Mouse (Mus musculus) neural tube, embryonic 11.5 days (tissue): ENCODE data around the gene Ctnna2. TPM values are rescaled to one million over a fixed set of nuclear protein-coding genes. Genes with fewer than 3 reads are reported as not detected.

Experiments used
- ATAC-seq: fragments of 200-750 bp; cut with Nextera tagmentation; 2 replicates; pipeline ENCODE4 v1.8.0; 2017; ENCODE audit warnings: moderate number of reproducible peaks, mild to moderate bottlenecking, moderate TSS enrichment, moderate library complexity; ENCODE audit not compliant: insufficient read depth, low FRiP score, low TSS enrichment
- DNase-seq: peaks from one replicate; pipeline ENCODE4 v3.0.0-alpha.2; 2015; ENCODE audit warnings: low spot score
- H3K27ac ChIP-seq: fragments of 300-500 bp; sonication (generic); 2 replicates; pipeline ENCODE4 v1.5.1; 2014; ENCODE audit warnings: low read depth, mild to moderate bottlenecking, low read length
- H3K27me3 ChIP-seq: fragments of 300-500 bp; sonication (generic); 2 replicates; pipeline ENCODE4 v1.6.1; 2014; ENCODE audit warnings: mild to moderate bottlenecking, low read length, mixed read lengths; ENCODE audit not compliant: control insufficient read depth, insufficient read depth
- H3K36me3 ChIP-seq: fragments of 300-500 bp; sonication (generic); 2 replicates; pipeline ENCODE4 v1.6.1; 2014; ENCODE audit warnings: mild to moderate bottlenecking, low read length, moderate library complexity, mixed read lengths; ENCODE audit not compliant: control insufficient read depth, insufficient read depth
- H3K4me1 ChIP-seq: fragments of 300-500 bp; sonication (generic); 2 replicates; pipeline ENCODE4 v1.6.1; 2014; ENCODE audit warnings: low read length, mixed read lengths; ENCODE audit not compliant: control insufficient read depth, insufficient read depth
- H3K4me2 ChIP-seq: fragments of 300-500 bp; sonication (generic); 2 replicates; pipeline ENCODE4 v1.6.1; 2014; ENCODE audit warnings: low read depth, mild to moderate bottlenecking, moderate library complexity
- H3K4me3 ChIP-seq: fragments of 300-500 bp; sonication (generic); 2 replicates; pipeline ENCODE4 v1.5.1; 2014; ENCODE audit warnings: low read depth, low read length
- H3K9ac ChIP-seq: fragments of 300-500 bp; sonication (generic); 2 replicates; pipeline ENCODE4 v1.6.1; 2014; ENCODE audit warnings: mild to moderate bottlenecking, low read length
- H3K9me3 ChIP-seq: fragments of 300-500 bp; sonication (generic); 2 replicates; pipeline ENCODE4 v1.6.1; 2016; ENCODE audit warnings: low read length; ENCODE audit not compliant: control insufficient read depth
- WGBS: fragments of 180-500 bp; shearing (Covaris S2); extraction: QIAGEN DNeasy Blood & Tissue Kit; methylation state at CpG from one replicate; pipeline ENCODE4 v1.1.7; 2014; 5-methylcytosine and 5-hydroxymethylcytosine counted together
- polyA plus RNA-seq: library from polyadenylated mRNA; unstranded; fragments of >200 nt; fragmentation: Nextera tagmentation; extraction: Ambion mirVana; gene quantifications from 2 replicates; pipeline ENCODE4 v1.2.1, GENCODE M21; 2014

The Ctnna2 gene
- polyA plus RNA-seq, 1 experiment from 2014 or later = 54.7 TPM

- Histone ChIP-seq H3K4me2 (no peak overlapping the region), H3K36me3 (no peaks in the 10 kb centered on the region), H3K27me3 (no peaks in the 10 kb centered on the region), H3K9ac (no peak overlapping the region), H3K9me3 (no peaks in the 10 kb centered on the region), H3K4me1 (no peaks in the 10 kb centered on the region; the same call in 1 of the 2 replicates), H3K27ac (no peak overlapping the region), H3K4me3 (no peak overlapping the region)
- DNase-seq (peak; percentile 56), ATAC-seq (peak; percentile 91)
- WGBS = 24% methylated on average over 3 of the region's 3 CpGs
Observed at GRCm38 (mm10) chr6:77050690-77051089, 928.8 kb downstream of the Ctnna2 start.

GRCm38 (mm10) chr6:77050193-77050592 lies 929.3 kb downstream of the Ctnna2 start:
- no peaks in the 10 kb centered on the region for H3K36me3 ChIP-seq
- H3K27ac ChIP-seq = peak overlapping the region; percentile 64
- WGBS = 48% methylated on average over 2 of the region's 2 CpGs
- DNase-seq (no peak), ATAC-seq (peak; percentile 60; the same call in 1 of the 2 replicates)
- H3K4me2 ChIP-seq = no peak overlapping the region
- H3K4me3 ChIP-seq = no peak overlapping the region
- no peaks in the 10 kb centered on the region for H3K27me3 ChIP-seq
- no peak overlapping the region for H3K9ac ChIP-seq
- H3K9me3 ChIP-seq = no peaks in the 10 kb centered on the region
- H3K4me1 ChIP-seq = no peaks in the 10 kb centered on the region; the same call in 1 of the 2 replicates

GRCm38 (mm10) chr6:77047568-77047967 lies 931.9 kb downstream of the Ctnna2 start:
- DNase-seq (no peak), ATAC-seq (no peak)
- no peak overlapping the region for H3K9ac ChIP-seq
- 44% methylated on average over 1 of the region's 1 CpGs for WGBS
- no peaks in the 10 kb centered on the region for H3K27me3 ChIP-seq
- H3K4me2 ChIP-seq = no peak overlapping the region
- no peak overlapping the region for H3K4me3 ChIP-seq
- H3K9me3 ChIP-seq = no peaks in the 10 kb centered on the region
- H3K27ac ChIP-seq = no peak overlapping the region
- no peaks in the 10 kb centered on the region for H3K36me3 ChIP-seq
- H3K4me1 ChIP-seq = no peaks in the 10 kb centered on the region; the same call in 1 of the 2 replicates

- no peaks in the 10 kb centered on the region for H3K27me3 ChIP-seq
- H3K4me1 ChIP-seq = no peaks in the 10 kb centered on the region
- H3K9ac ChIP-seq = no peak overlapping the region
- ATAC-seq (no peak), DNase-seq (no peak)
- H3K9me3 ChIP-seq = no peaks in the 10 kb centered on the region
- no peaks in the 10 kb centered on the region for H3K36me3 ChIP-seq
- no peak overlapping the region for H3K4me2 ChIP-seq
- no peak overlapping the region for H3K4me3 ChIP-seq
- H3K27ac ChIP-seq = no peak overlapping the region
Observed at GRCm38 (mm10) chr6:77025066-77025465, 954.4 kb downstream of the Ctnna2 start.

- Histone ChIP-seq H3K9ac (no peak overlapping the region), H3K9me3 (no peaks in the 10 kb centered on the region), H3K36me3 (no peaks in the 10 kb centered on the region), H3K4me3 (no peak overlapping the region), H3K27ac (no peak overlapping the region), H3K4me2 (no peak overlapping the region), H3K4me1 (no peaks in the 10 kb centered on the region), H3K27me3 (no peaks in the 10 kb centered on the region)
- no peak for DNase-seq
- WGBS = 73% methylated on average over 2 of the region's 2 CpGs
- ATAC-seq = no peak
Observed at GRCm38 (mm10) chr6:77013194-77013593, 966.3 kb downstream of the Ctnna2 start.

- no peak for DNase-seq
- WGBS = 78% methylated on average over 1 of the region's 1 CpGs
- Histone ChIP-seq H3K27ac (no peak overlapping the region), H3K4me3 (no peak overlapping the region), H3K9ac (no peak overlapping the region), H3K4me2 (no peak overlapping the region), H3K9me3 (no peaks in the 10 kb centered on the region), H3K27me3 (no peaks in the 10 kb centered on the region), H3K36me3 (no peaks in the 10 kb centered on the region), H3K4me1 (no peaks in the 10 kb centered on the region)
- ATAC-seq = no peak
Observed at GRCm38 (mm10) chr6:77011001-77011400, 968.5 kb downstream of the Ctnna2 start.

GRCm38 (mm10) chr6:76992128-76992527 lies 987.4 kb downstream of the Ctnna2 start:
- Histone ChIP-seq H3K9ac (no peak overlapping the region), H3K4me2 (no peak overlapping the region), H3K9me3 (no peaks in the 10 kb centered on the region), H3K27me3 (no peaks in the 10 kb centered on the region), H3K36me3 (no peaks in the 10 kb centered on the region), H3K4me3 (no peak overlapping the region), H3K27ac (no peak overlapping the region), H3K4me1 (no peaks in the 10 kb centered on the region)
- WGBS = 66% methylated on average over 3 of the region's 3 CpGs
- DNase-seq (no peak), ATAC-seq (no peak)

- no peaks in the 10 kb centered on the region for H3K27me3 ChIP-seq
- WGBS = 83% methylated on average over 4 of the region's 4 CpGs
- no peaks in the 10 kb centered on the region for H3K9me3 ChIP-seq
- no peaks in the 10 kb centered on the region for H3K36me3 ChIP-seq
- no peaks in the 10 kb centered on the region for H3K4me1 ChIP-seq
- no peak for DNase-seq
- H3K4me2 ChIP-seq = no peak overlapping the region
- no peak overlapping the region for H3K4me3 ChIP-seq
- no peak overlapping the region for H3K27ac ChIP-seq
- H3K9ac ChIP-seq = no peak overlapping the region
- ATAC-seq = no peak
Observed at GRCm38 (mm10) chr6:76984773-76985172, 994.7 kb downstream of the Ctnna2 start.

GRCm38 (mm10) chr6:76981651-76982050 lies 997.8 kb downstream of the Ctnna2 start:
- no peak for ATAC-seq
- H3K36me3 ChIP-seq = no peaks in the 10 kb centered on the region

More at GRCm38 (mm10) chr6:76981651-76982050, 997.8 kb downstream of the Ctnna2 start:
- Histone ChIP-seq H3K27me3 (no peaks in the 10 kb centered on the region), H3K4me3 (no peak overlapping the region), H3K9ac (no peak overlapping the region), H3K27ac (no peak overlapping the region), H3K4me1 (no peaks in the 10 kb centered on the region), H3K9me3 (no peaks in the 10 kb centered on the region), H3K4me2 (no peak overlapping the region)
- DNase-seq = no peak
- 86% methylated on average over 1 of the region's 1 CpGs for WGBS
